Mouse (Mus musculus): ENCODE data around the gene Tsga10ip.
"Not testable (repeated sequence)": the region's sequence is repeated elsewhere in the genome, so short reads cannot be mapped to it uniquely, and the experiment has no call there.

The Tsga10ip gene

DNA sequence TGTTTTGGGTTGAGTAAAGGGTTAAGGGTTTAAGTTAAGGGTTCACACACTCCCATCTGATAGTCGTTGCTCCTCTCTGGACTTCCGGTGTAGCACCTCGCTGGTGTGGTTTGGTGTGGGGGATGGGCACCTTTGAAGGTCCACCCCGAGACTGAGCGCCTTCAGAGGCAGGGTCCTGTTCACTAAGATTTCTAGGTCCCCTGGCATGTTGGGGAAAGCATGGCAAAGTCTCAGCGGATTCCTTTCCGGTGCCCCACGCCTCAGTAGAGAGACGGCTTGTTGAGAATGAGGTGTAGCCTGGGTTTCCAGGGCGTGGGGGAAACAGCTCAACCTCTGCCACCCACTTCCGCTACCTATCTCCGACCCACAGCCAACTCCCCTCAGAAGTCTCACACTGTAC lies 12.7 kb downstream of the Tsga10ip start:
- DNase-seq (ENCODE audit: low read depth), result peak; percentile 55

GRCm38 (mm10) chr19:5388588-5389242 lies 13.6 kb downstream of the Tsga10ip start, which contains the start of gene Sart1:
Sart1 (minus strand) TSS chr19:5388703.
- peak; percentile 90 for DNase-seq (ENCODE audit: low read depth)

- DNase-seq (ENCODE audit: low read depth), result peak; percentile 31
Observed at GRCm38 (mm10) chr19:5388011-5388441, 14.3 kb downstream of the Tsga10ip start.

- no peak for DNase-seq (ENCODE audit: low read depth)
Observed at GRCm38 (mm10) chr19:5384715-5385114, 17.6 kb downstream of the Tsga10ip start.

GRCm38 (mm10) chr19:5383326-5383725 lies 19.0 kb downstream of the Tsga10ip start:
- no peak for DNase-seq (ENCODE audit: low read depth)

DNA sequence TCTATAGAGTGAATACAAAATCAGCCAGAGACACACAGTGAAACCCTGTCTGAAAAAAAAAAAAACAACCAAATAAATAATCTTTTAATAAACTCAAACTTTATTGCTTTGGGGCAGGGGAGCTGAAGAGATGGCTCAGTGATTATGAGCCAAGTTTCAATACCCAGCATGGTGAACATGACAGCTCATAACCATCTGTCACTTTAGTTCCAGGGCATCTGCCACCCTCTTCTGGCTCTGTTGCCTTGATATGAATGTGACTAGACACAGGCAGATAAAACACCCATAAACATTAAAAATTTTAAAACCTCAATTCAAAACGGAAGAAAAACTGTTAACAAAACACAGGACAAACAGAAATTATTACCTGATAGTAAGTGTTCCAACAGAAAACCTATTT lies 24.9 kb downstream of the Tsga10ip start:
- DNase-seq (ENCODE audit: low read depth), result no peak

DNA sequence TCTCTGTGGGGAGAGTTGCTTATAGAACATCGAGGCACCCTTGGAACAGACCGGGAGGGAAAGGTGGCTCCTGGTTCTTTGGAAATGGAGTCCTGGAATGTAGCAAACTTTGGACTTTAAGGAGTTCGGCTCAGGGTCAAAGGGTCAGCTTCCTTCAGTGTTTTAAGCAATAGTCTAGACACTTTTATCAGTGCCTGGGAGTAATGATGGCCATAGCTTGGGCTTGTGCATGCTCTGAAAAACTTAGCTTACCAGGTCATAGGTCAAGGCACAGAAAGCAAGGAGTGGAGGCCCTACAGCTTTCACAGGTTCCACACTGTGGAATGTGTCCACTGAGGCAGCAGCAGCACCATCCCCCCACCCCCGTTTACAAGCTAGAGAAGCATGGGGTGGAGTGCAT lies 27.6 kb downstream of the Tsga10ip start:
- no peak for DNase-seq (ENCODE audit: low read depth)

- no peak for DNase-seq (ENCODE audit: low read depth)
Observed at GRCm38 (mm10) chr19:5374177-5374576, 28.1 kb downstream of the Tsga10ip start.

- DNase-seq (ENCODE audit: low read depth), result no peak
Observed at GRCm38 (mm10) chr19:5372724-5373123, 29.6 kb downstream of the Tsga10ip start.

DNA sequence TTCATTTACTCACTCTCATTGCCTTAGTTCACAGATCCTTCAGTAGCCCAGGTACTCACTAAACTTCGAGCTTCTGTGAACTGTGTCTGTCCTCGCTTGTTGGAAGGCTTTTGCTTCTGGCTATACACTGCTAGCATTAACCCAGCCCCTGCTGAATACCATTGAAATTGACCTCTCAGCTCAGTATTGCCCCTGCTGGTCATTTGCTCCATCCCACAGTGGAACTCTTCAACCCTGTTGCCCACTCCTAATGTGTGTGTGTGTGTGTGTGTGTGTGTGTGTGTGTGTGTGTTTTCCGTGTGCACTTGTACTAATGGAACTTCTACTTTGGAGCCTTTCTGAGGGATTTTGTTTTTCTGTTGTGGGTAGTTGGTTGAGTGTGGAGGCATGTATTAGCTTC lies 31.4 kb downstream of the Tsga10ip start:
- no peak for DNase-seq (ENCODE audit: low read depth)

GRCm38 (mm10) chr19:5367455-5367854 lies 34.9 kb downstream of the Tsga10ip start:
- DNase-seq (ENCODE audit: low read depth), result peak; percentile 42

- no peak for DNase-seq (ENCODE audit: low read depth)
Observed at GRCm38 (mm10) chr19:5367053-5367359, 35.3 kb downstream of the Tsga10ip start, which contains the start of gene Banf1. Banf1 (minus strand) TSS chr19:5367168.

DNA sequence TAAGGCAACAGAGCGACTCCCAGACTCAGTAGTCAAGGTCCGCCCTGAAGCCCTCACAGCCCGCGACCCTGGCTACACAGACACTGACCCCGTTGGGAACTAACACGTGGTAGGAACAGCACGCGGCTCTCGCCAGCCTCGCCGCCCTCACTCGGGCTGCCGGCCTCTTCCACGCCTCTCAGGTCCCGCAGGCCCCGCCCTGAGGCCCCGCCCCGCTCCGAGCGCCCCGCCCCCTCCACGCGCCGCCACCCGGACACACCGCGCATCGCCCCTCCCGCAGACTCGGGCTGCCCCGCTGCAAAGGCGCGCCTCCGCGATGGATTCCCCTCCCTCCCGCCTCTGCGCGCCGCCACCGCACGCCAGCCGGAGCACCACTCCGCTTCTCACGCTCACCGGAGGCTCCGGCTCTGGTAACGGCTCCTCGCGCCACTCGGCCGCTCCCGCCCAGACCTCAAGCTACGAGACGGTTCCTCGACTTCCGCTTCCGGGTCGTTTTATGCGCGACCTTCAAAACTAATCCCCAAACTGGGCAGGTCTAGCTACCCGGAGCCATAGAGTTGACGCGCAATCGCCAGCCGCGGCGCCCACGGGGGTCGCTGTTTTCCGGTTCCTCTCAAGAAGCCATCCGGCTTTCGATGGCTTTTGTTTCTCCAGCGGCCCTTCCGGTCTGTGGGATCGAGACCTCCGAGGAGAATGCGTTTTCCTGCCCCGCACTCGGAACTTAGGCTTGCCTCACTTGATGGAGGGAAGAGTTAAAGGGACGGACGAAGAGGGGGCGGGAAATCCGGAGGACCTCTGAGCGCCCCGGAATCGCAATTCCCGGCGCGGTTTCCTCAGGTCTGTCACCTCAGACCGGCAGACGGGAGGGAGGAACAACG lies 35.9 kb downstream of the Tsga10ip start, which contains the start of gene Eif1ad:
TSS of gene Eif1ad (plus strand) at position 567 of the 878 bp plus-strand sequence.
- peak; percentile 95 for DNase-seq (ENCODE audit: low read depth)

GRCm38 (mm10) chr19:5365751-5366150 lies 36.6 kb downstream of the Tsga10ip start:
- DNase-seq (ENCODE audit: low read depth), result no peak

DNA sequence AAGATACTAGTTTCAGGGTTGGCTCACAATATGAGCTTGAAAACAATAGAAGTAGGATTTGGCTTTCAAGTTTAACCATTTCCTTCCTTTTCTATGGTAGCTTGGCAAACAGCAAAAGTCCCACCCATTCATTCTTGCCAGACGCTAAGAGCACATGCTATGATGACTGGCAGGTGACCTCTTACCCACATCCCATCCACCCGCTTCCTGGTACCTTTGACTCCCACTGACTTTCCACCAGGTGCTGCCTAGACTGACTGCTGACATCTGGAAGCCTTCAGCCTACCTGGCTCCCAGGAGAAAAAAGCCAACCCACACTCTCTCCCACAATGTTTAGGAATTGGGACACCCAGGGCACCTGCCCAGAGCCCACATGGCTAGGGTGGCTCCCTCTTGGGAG lies 38.2 kb downstream of the Tsga10ip start:
- no peak for DNase-seq (ENCODE audit: low read depth)

DNA sequence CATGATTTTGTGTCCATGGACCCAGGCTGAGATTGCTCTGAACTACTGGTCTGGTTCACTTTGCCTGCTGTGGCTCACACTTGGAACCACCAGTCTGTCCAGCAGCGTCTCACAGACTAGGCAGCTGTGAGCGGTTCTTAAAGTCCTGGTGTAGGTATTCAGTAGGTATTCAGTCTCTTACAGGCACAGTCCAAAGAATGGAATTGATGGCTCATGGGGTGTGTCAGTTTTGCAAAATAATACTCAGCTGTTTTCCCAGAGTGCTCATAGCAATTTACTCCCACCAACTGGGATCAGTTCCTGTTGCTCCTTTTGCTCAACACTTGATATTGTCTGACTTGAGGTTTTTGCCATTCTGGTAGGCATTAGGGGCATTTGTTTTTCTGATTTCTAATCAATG lies 40.1 kb downstream of the Tsga10ip start:
- no peak for DNase-seq (ENCODE audit: low read depth)

DNA sequence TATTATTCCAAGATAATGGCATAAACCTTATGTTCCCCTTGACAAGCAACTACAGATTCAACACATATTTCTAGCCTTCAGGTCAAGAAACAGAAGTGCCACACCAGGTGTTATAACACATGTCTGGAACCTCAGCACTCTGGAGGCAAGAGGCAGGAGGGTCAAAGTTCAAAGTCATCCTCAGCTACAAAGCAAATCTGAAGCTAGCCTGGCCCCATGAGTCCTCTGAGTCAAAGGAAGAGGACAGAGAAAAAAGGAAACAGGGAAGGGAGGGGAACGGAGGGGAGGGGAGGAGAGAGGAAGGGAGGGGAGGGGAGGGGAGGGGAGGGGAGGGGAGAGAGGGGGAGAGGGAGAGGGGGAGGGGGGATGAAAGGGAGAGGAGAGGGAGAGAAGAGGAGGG lies 46.2 kb downstream of the Tsga10ip start:
- no peak for DNase-seq (ENCODE audit: low read depth)

GRCm38 (mm10) chr19:5353609-5354008 lies 48.7 kb downstream of the Tsga10ip start:
- no peak for DNase-seq (ENCODE audit: low read depth)

DNA sequence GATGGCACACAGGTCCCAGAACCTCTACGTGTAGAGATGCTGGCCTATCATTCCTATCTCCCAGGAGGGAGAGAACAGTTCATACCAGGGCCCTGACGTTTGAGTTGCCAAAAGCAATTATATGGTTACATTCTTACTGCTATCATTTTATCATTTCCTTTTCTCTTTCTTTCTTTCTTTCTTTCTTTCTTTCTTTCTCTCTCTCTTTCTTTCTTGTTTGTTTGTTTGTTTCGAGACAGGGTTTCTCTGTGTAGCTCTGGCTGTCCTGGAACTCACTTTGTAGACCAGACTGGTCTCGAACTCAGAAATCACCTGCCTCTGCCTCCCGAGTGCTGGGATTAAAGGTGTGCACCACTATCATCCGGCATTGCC lies 52.8 kb downstream of the Tsga10ip start, which contains the start of gene Cst6:
TSS of gene Cst6 (minus strand) at position 73 of the 372 bp plus-strand sequence.
- DNase-seq (ENCODE audit: low read depth), result not testable (repeated sequence)

DNA sequence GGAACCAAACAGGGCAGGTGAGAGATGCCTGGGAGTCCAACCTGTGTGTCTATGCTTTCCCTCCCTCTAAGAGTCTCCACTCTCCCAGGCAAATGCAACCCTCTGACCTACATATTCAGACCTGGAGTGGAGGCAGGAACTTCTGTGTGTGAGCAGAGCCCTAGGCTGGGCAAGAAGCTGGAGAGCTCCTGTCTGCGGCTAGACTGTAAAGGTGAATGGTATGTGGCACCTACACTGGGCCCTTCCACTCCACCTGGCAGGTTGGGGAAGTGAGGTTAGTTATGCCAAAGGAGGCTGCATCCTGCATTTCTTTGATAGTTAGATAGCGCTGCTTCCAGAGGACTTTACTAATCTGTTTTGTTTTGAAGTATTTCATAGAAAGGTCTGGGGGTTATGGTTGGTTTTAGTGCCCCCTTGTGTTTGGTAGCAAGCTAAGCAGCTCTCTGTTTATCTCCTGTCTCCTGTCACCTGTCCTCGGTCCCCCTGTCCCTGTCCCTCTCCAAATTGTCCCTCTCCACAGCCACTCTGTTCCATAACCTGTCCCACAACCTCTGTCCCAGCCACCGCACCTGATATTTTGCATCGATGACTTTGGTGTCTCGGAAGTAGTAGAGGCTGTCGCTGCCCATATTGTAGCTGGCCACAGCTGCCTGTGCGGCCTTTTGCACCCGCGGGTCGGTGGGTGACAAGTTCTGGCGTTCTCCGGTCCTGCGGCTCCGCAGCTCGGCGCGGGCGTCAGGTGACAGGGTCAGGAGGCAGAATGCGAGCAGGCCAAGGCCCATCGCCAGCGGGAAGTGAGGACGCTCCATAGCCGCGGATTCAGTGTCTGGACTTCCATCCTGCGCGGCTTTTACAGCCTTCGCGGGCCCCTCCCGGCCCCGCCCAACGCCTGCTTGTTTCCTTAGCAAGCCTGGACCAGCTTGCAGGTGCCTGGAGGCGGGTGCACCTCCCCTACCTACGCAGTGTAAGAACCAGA lies 53.5 kb downstream of the Tsga10ip start:
- no peak for DNase-seq (ENCODE audit: low read depth)

DNA sequence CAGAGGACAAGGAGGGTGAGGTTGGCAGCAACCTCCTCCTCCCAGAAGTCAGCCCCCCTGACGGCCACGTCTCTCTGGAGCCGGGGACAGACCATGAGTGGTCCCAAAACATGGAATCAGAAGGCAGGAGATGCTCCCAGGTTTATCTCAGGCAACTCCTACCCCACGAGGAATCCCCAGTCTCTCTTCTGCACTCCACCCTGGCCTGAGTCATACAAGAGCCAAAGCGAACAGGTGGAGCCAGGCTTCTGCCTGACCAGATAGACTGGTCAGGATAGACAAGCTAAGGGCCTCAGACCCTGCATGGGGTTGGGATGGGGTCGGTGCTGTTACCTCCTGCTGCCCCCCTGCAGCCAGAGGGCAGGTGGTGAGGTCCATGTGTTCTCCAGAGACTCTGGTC lies 54.3 kb downstream of the Tsga10ip start:
- DNase-seq (ENCODE audit: low read depth), result no peak

All from c-Kit-positive CD71-positive TER-119-negative erythroid progenitor cells, embryonic 14.5 days (primary cell).